Mouse (Mus musculus) megakaryocyte, adult 5-6 weeks (primary cell): ENCODE data around the gene Gnat2. TPM values are rescaled to one million over a fixed set of nuclear protein-coding genes. Genes with fewer than 3 reads are reported as not detected.

Experiments used
- total RNA-seq, 2 experiments: library from RNA; stranded (forward) in 1 of 2; stranded (reverse) in 1 of 2; fragments of 153-499, 151-499 nt in 1 of 2; fragments of 221-1000, 200-1000 nt in 1 of 2; gene quantifications; 2 replicates each; pipeline versions ENCODE4 v1.2.3 to v1.2.4; 2015 to 2017

The Gnat2 gene
- total RNA-seq, 2 experiments from 2014 or later, result not detected

Other genes with a start within 250 kb of the Gnat2 start
- gene Eps8l3, start 215.6 kb upstream of the Gnat2 start, total RNA-seq (2015), result not detected in 2 replicates
- not detected in 2 replicates for gene Eps8l3, start 215.6 kb upstream of the Gnat2 start, total RNA-seq (2017)
- gene Gstm5, start 197.0 kb upstream of the Gnat2 start, total RNA-seq (2015), result 4.7 and 15.4 TPM in 2 replicates
- 2.5 and 3.5 TPM in 2 replicates for gene Gstm5, start 197.0 kb upstream of the Gnat2 start, total RNA-seq (2017)
- gene Gstm7, start 161.0 kb upstream of the Gnat2 start, total RNA-seq (2015), result 1.5 and 1.9 TPM in 2 replicates
- gene Gstm7, start 161.0 kb upstream of the Gnat2 start, total RNA-seq (2017), result 0.44 and 0.45 TPM in 2 replicates
- not detected in 2 replicates for gene Gstm6, start 149.0 kb upstream of the Gnat2 start, total RNA-seq (2015)
- not detected in 2 replicates for gene Gstm6, start 149.0 kb upstream of the Gnat2 start, total RNA-seq (2017)
- gene Gstm3, start 123.5 kb upstream of the Gnat2 start, total RNA-seq (2015), result not detected in 2 replicates
- gene Gstm3, start 123.5 kb upstream of the Gnat2 start, total RNA-seq (2017), result not detected in 2 replicates
- gene Gstm2, start 106.3 kb upstream of the Gnat2 start, total RNA-seq (2015), result 0.62 TPM in 1 of 2 replicates, not detected in the other
- gene Gstm2, start 106.3 kb upstream of the Gnat2 start, total RNA-seq (2017), result 0.44 TPM in 1 of 2 replicates, not detected in the other
- gene Gstm1, start 74.8 kb upstream of the Gnat2 start, total RNA-seq (2015), result 320 and 346 TPM in 2 replicates
- 156 and 179 TPM in 2 replicates for gene Gstm1, start 74.8 kb upstream of the Gnat2 start, total RNA-seq (2017)
- gene Gstm4, start 47.9 kb upstream of the Gnat2 start, total RNA-seq (2015), result 8.0 and 10.1 TPM in 2 replicates
- gene Gstm4, start 47.9 kb upstream of the Gnat2 start, total RNA-seq (2017), result 6.5 and 12.1 TPM in 2 replicates
- gene Ampd2, start 6.1 kb upstream of the Gnat2 start, total RNA-seq (2015), result 16.3 and 20.9 TPM in 2 replicates
- 21.8 and 23.1 TPM in 2 replicates for gene Ampd2, start 6.1 kb upstream of the Gnat2 start, total RNA-seq (2017)
- gene Gnai3, start 53.4 kb downstream of the Gnat2 start, total RNA-seq (2015), result 136 and 146 TPM in 2 replicates
- gene Gnai3, start 53.4 kb downstream of the Gnat2 start, total RNA-seq (2017), result 154 and 160 TPM in 2 replicates
- gene Gpr61, start 62.1 kb downstream of the Gnat2 start, total RNA-seq (2015), result not detected in 2 replicates
- gene Gpr61, start 62.1 kb downstream of the Gnat2 start, total RNA-seq (2017), result not detected in 2 replicates
- gene Amigo1, start 93.5 kb downstream of the Gnat2 start, total RNA-seq (2015), result 1.4 and 3.3 TPM in 2 replicates
- 1.4 and 2.2 TPM in 2 replicates for gene Amigo1, start 93.5 kb downstream of the Gnat2 start, total RNA-seq (2017)
- 4.9 and 6.7 TPM in 2 replicates for gene Cyb561d1, start 108.4 kb downstream of the Gnat2 start, total RNA-seq (2015)
- 10.3 and 12.0 TPM in 2 replicates for gene Cyb561d1, start 108.4 kb downstream of the Gnat2 start, total RNA-seq (2017)
- gene Atxn7l2, start 118.1 kb downstream of the Gnat2 start, total RNA-seq (2015), result 3.1 and 4.7 TPM in 2 replicates
- 1.5 and 2.0 TPM in 2 replicates for gene Atxn7l2, start 118.1 kb downstream of the Gnat2 start, total RNA-seq (2017)
- gene Sypl2, start 133.9 kb downstream of the Gnat2 start, total RNA-seq (2015), result not detected in 2 replicates
- gene Sypl2, start 133.9 kb downstream of the Gnat2 start, total RNA-seq (2017), result not detected in 2 replicates
- 160 and 172 TPM in 2 replicates for gene Psma5, start 164.1 kb downstream of the Gnat2 start, total RNA-seq (2015)
- 146 and 158 TPM in 2 replicates for gene Psma5, start 164.1 kb downstream of the Gnat2 start, total RNA-seq (2017)
- 80.7 and 83.8 TPM in 2 replicates for gene Sort1, start 191.3 kb downstream of the Gnat2 start, total RNA-seq (2015)
- gene Sort1, start 191.3 kb downstream of the Gnat2 start, total RNA-seq (2017), result 76.4 and 87.8 TPM in 2 replicates